20 mouse cellular contexts compared by ENCODE assay signal in genomic region chr11:25854216-25854615, GRCm38 (mm10).
DNase-seq lines count a peak whose midpoint lies in the region; ATAC-seq and TF ChIP-seq lines count a peak whose summit lies in the region.
"Had no signal": no experiment of that assay in that cellular context is flagged by ENCODE, and none has a peak within 500 bp of the region (broad histone marks: within the 10 kb centered on the region; RNA-seq: fewer than 3 reads in every experiment).

No protein-coding gene starts in this region.

- no peak for TF ChIP-seq CTCF in cortical plate, adult 2 months (IDR thresholded peaks at IDR 0.05; ENCODE audit: extremely low read depth, insufficient read depth, low read length)

- ATAC-seq in hindbrain, embryonic 13.5 days (ENCODE audit: low FRiP score), result no peak
- ATAC-seq in midbrain, embryonic 16.5 days, result 0 out of 2 replicates have a peak, but pooled peaks have one; percentile 38
- ATAC-seq: intestine, embryonic 16.5 days had no signal

- H3K9me3 ChIP-seq in hindbrain, embryonic 13.5 days, result no peaks in the 10 kb centered on the region
- H3K9me3 ChIP-seq in midbrain, embryonic 16.5 days (replicated peaks; ENCODE audit: control insufficient read depth, low read length, poor library complexity, severe bottlenecking), result no peaks in the 10 kb centered on the region
- H3K9me3 ChIP-seq: embryonic facial prominence, embryonic 15.5 days had no signal

- no peak for TF ChIP-seq POLR2A in cortical plate, adult 2 months (IDR thresholded peaks at IDR 0.05; ENCODE audit: extremely low read depth, insufficient read depth, low read length)

- WGBS in hindbrain, embryonic 13.5 days, result 29% methylated on average over 10 of the region's 10 CpGs
- 21% methylated on average over 10 of the region's 10 CpGs for WGBS in midbrain, embryonic 16.5 days

- intact Hi-C loops in heart, postnatal 25 days (cut with DNase I), result no loop called here

- peak overlapping the region; percentile 4; the same call in 1 of the 2 replicates for H3K4me2 ChIP-seq in hindbrain, embryonic 13.5 days
- H3K4me2 ChIP-seq in midbrain, embryonic 16.5 days (ENCODE audit: low read length), result peak overlapping the region; percentile 30; the same call in 1 of the 2 replicates
- H3K4me2 ChIP-seq: embryonic facial prominence, embryonic 15.5 days had no signal

- peak; percentile 38 to 51 for DNase-seq in layer of hippocampus, postnatal 10 days (ENCODE audit: low spot score in 2 of 2)
- no peak for DNase-seq in layer of hippocampus, adult 9-10 months (ENCODE audit: low spot score)
- no peak for DNase-seq in heart, postnatal 25 days (ENCODE audit: low spot score)
- DNase-seq in frontal cortex, adult 2 months (ENCODE audit: extremely low spot score in 1 of 2, low spot score in 1 of 2), result no peak
- DNase-seq in left cerebral cortex, adult 8-10 months (ENCODE audit: low spot score in 2 of 2), result no peak
- DNase-seq: adrenal gland, adult 2 months; B cell, adult 2 months; cerebellum, adult 2 months; gastrocnemius, postnatal 14 days; heart, postnatal 14 days; kidney, postnatal 10 days; liver; lung, adult 2 months; thymus, adult 18-20 months had no signal

- no peaks in the 10 kb centered on the region for H3K36me3 ChIP-seq in hindbrain, embryonic 13.5 days
- H3K36me3 ChIP-seq in midbrain, embryonic 16.5 days (ENCODE audit: control insufficient read depth, insufficient read depth, low read length), result no peaks in the 10 kb centered on the region
- H3K36me3 ChIP-seq: embryonic facial prominence, embryonic 15.5 days had no signal

- peak overlapping the region; percentile 60 for H3K27ac ChIP-seq in cortical plate, adult 2 months (ENCODE audit: insufficient read depth, low read length)
- H3K27ac ChIP-seq in hindbrain, embryonic 13.5 days, result peak overlapping the region; percentile 85
- H3K27ac ChIP-seq in midbrain, embryonic 16.5 days (ENCODE audit: low read length), result peak overlapping the region; percentile 61
- H3K27ac ChIP-seq: embryonic facial prominence, embryonic 15.5 days had no signal

- H3K27me3 ChIP-seq in hindbrain, embryonic 13.5 days, result no peaks in the 10 kb centered on the region
- H3K27me3 ChIP-seq in midbrain, embryonic 16.5 days (ENCODE audit: control insufficient read depth, insufficient read depth, low read depth, low read length), result no peaks in the 10 kb centered on the region
- H3K27me3 ChIP-seq: embryonic facial prominence, embryonic 15.5 days had no signal

- peaks cover 3% of the 10 kb centered on the region; the same call in 1 of the 2 replicates for H3K4me1 ChIP-seq in cortical plate, adult 2 months (ENCODE audit: control insufficient read depth, insufficient read depth, low read length)
- H3K4me1 ChIP-seq in hindbrain, embryonic 13.5 days (replicated peaks), result peaks cover 42% of the 10 kb centered on the region
- peaks cover 34% of the 10 kb centered on the region for H3K4me1 ChIP-seq in midbrain, embryonic 16.5 days (ENCODE audit: control insufficient read depth, insufficient read depth, low read length)
- H3K4me1 ChIP-seq: embryonic facial prominence, embryonic 15.5 days had no signal

- H3K4me3 ChIP-seq in cortical plate, adult 2 months (ENCODE audit: insufficient read depth, low read length), result no peak overlapping the region
- H3K4me3 ChIP-seq in hindbrain, embryonic 13.5 days, result no peak overlapping the region
- no peak overlapping the region for H3K4me3 ChIP-seq in midbrain, embryonic 16.5 days (ENCODE audit: low read depth, low read length)
- H3K4me3 ChIP-seq: embryonic facial prominence, embryonic 15.5 days; myocyte had no signal

- H3K9ac ChIP-seq in hindbrain, embryonic 13.5 days, result 0 out of 2 replicates have a peak overlapping the region, but pooled peaks have one; percentile 43
- peak overlapping the region; percentile 32; the same call in 1 of the 2 replicates for H3K9ac ChIP-seq in midbrain, embryonic 16.5 days (ENCODE audit: low read depth, low read length)
- H3K9ac ChIP-seq: embryonic facial prominence, embryonic 15.5 days had no signal

Comparison
In these comparisons a context has a peak if more than half of its experiments do, and no peak if none do; other contexts are left out.
1. DNase-seq: peak in layer of hippocampus, postnatal 10 days (2 of 2); none in layer of hippocampus, adult 9-10 months (single experiment), heart, postnatal 25 days (single experiment), frontal cortex, adult 2 months (0 of 2) and left cerebral cortex, adult 8-10 months (0 of 2).
2. Peak in every context shown above with its lines, with median percentiles within 50 percentile points of each other: H3K27ac ChIP-seq.